Mouse (Mus musculus) common myeloid progenitor, adult 5-6 weeks (primary cell): ENCODE measurements around the gene Satb2. TPM values are rescaled to one million over a fixed set of nuclear protein-coding genes. Genes with fewer than 3 reads are reported as not detected.

ENCODE experiments used
- ATAC-seq: replicated peaks from 2 replicates; pipeline ENCODE4 v1.8.0; 2016; ENCODE audit warnings: low read depth, mild to moderate bottlenecking, moderate TSS enrichment, inconsistent platforms; ENCODE audit not compliant: poor library complexity, severe bottlenecking
- total RNA-seq: library from RNA; stranded (forward); fragments of 200-1000, 187-1606 nt; gene quantifications from 2 replicates; pipeline ENCODE4 v1.2.3, GENCODE M21; 2017

Gene Satb2
- total RNA-seq, 1 experiment from 2014 or later, result 0.46 TPM

- ATAC-seq, result no peak
These were observed 132.8 kb downstream of the Satb2 start for GRCm38 (mm10) chr1:56845523-56846118.

- ATAC-seq, result no peak
These were observed 133.7 kb downstream of the Satb2 start for GRCm38 (mm10) chr1:56844551-56845330.

GRCm38 (mm10) chr1:56838901-56839300, 139.5 kb downstream of the Satb2 start:
- ATAC-seq, result no peak

GRCm38 (mm10) chr1:56833984-56834900, 144.2 kb downstream of the Satb2 start:
- ATAC-seq, result no peak

GRCm38 (mm10) chr1:56833307-56833706, 145.1 kb downstream of the Satb2 start:
- no peak for ATAC-seq

- ATAC-seq, result no peak
These were observed 145.7 kb downstream of the Satb2 start for GRCm38 (mm10) chr1:56832738-56833137.

GRCm38 (mm10) chr1:56822735-56823134, 155.7 kb downstream of the Satb2 start:
- ATAC-seq, result no peak

- ATAC-seq, result no peak
These were observed 156.4 kb downstream of the Satb2 start for GRCm38 (mm10) chr1:56822025-56822424.

- no peak for ATAC-seq
These were observed 164.9 kb downstream of the Satb2 start for GRCm38 (mm10) chr1:56813506-56813905.

- no peak for ATAC-seq
These were observed 165.5 kb downstream of the Satb2 start for GRCm38 (mm10) chr1:56812961-56813360.

GRCm38 (mm10) chr1:56811486-56811885, 167.0 kb downstream of the Satb2 start:
- ATAC-seq, result no peak

- ATAC-seq, result no peak
These were observed 172.4 kb downstream of the Satb2 start for GRCm38 (mm10) chr1:56806006-56806405.

- ATAC-seq, result no peak
These were observed 177.8 kb downstream of the Satb2 start for GRCm38 (mm10) chr1:56800611-56801010.

GRCm38 (mm10) chr1:56795016-56795608, 183.3 kb downstream of the Satb2 start:
- ATAC-seq, result peak; percentile 85

- ATAC-seq, result no peak
These were observed 188.8 kb downstream of the Satb2 start for GRCm38 (mm10) chr1:56789641-56790040.

- ATAC-seq, result peak; percentile 100
These were observed 196.3 kb downstream of the Satb2 start for GRCm38 (mm10) chr1:56782139-56782538.

GRCm38 (mm10) chr1:56764205-56764604, 214.2 kb downstream of the Satb2 start:
- no peak for ATAC-seq

GRCm38 (mm10) chr1:56761512-56761911, 216.9 kb downstream of the Satb2 start:
- ATAC-seq, result no peak

- ATAC-seq, result no peak
These were observed 225.2 kb downstream of the Satb2 start for GRCm38 (mm10) chr1:56753283-56753682.

- ATAC-seq, result no peak
These were observed 227.8 kb downstream of the Satb2 start for GRCm38 (mm10) chr1:56750693-56751092.
